Mouse (Mus musculus) kidney, adult 8-10 months (tissue): ENCODE data around the gene Kdm4d.
"Not testable (repeated sequence)": the region's sequence is repeated elsewhere in the genome, so short reads cannot be mapped to it uniquely, and the experiment has no call there.

ENCODE experiments used
- DNase-seq, 2 experiments: peaks; one replicate each; pipeline ENCODE4 v3.0.0; 2022

The Kdm4d gene

DNA sequence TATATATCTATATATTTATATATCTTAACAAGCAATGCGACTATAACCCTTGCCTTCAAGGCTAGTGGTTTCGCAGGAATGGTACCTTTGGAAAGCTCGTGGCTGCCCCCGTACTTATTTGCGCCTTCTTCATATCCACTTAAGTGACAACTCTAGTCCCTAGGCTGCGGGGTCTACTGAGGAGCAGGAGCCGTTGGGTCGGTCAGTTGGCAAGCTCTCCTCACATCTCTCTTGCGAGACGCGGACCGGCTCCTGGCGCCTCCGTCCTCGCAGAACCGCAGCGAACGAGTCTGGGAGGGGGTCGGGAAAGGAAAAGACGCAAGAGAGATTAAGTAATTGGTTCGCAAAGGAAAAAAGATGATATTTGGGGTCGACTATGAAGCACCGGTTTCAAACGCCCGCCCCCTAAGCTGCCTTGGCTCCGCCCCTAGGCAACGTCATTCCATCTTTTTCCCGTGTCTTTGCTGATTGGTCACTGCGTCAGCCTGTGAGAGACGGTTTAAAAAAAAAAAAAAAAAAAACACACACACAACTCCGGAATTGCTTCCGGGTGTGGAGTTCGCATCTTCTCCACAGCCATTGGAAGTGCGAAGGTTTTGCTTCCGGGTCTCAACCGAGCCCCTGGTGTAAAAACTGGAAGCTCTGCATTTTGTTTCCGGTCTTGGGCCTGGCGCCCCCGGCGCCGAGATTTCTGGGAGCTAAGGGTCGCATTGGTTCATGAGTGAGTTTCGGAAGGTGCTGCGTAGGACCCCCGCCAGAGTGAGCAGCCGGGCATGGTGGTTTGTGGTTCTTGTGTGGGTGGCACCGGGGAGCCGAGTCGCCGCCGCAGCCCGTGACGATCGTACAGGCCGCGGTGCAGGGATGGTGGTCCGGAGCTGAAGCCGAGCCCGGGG is at the start of gene Kdm4d, which contains the start of gene Cwc15:
Kdm4d (minus strand) TSS at position 460 of the 893 bp plus-strand sequence.
Cwc15 (plus strand) TSS at position 595 of the 893 bp plus-strand sequence.
- DNase-seq = peak; percentile 94 to 96

- DNase-seq = no peak
Observed at GRCm38 (mm10) chr9:14548366-14548761, 48.1 kb upstream of the Kdm4d start.

DNA sequence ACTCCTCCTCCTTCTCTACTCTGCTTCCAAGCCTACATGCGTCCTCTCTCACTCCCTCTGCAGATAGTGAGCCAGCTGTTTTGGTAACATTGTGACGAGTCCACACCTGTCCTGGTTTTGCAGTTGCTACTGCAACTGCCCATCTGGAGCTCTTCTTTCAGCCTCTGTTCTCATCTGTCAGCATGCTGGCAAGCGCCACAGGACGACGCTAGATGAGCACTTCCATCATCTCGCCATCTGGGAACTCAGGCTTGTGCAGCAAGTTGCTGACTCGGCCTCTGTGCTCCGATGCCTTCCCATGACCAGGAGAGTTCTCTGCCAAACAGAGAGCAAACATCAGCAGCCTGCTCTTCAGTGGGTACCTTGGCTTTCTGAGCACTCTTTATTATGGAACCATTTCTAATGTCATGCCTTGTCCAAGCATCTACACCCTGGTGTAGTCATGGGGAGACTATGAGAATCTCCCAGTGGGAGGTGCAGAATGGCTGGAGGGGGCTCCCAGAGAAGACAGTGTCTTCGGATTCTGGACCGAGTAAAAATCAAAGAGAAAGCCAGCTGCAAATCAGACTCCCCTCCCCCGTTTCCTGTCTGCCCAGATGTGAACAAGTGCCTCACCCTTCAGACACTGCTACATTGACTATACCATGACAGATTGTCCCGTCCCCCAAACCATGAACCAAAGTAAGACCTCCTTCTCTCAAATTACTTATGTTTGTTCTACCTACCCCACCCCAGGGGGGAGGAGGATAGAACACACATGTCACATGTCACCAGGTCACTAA is 47.5 kb upstream of the Kdm4d start:
- no peak for DNase-seq

- no peak for DNase-seq
Observed at GRCm38 (mm10) chr9:14544034-14544757, 43.9 kb upstream of the Kdm4d start.

- no peak for DNase-seq
Observed at GRCm38 (mm10) chr9:14534833-14535456, 34.7 kb upstream of the Kdm4d start.

DNA sequence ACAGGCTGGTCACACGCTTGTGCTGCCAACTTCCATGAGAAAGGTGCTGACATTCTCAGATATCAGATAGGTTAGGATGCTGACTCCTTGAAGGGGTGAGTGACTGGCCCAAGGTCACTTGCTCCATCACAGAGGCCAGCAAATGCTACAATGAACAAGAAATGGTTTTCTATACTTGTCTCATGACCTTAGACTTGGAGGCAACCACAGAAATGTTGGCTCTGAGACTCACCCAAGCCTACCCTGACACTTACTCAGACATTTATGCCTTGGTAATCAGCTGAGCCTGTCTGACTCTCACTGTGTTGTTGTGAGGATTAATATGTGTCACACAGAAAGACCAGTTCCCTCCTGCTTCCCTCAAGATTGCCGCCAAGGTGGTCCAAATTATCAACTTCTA is 33.4 kb upstream of the Kdm4d start:
- DNase-seq = no peak

DNA sequence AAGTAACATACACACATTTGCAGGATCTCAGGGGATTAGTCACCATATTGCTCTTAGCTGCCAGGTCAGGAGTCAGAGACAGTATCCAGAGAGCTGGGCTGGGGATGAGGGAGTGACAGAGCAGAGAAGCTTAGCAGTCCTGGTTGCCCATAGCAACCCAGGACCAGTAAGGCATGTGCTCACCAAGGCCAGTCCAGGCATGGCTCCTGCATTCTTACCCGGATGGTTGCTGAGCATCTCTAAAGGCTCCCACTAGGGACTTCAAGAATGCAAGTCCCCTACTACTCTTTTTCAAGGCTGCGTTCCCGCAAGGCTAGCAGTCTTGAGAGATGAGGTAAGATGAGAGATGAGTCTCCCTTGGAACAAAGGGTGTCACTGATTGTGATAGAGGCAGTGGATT is 32.0 kb upstream of the Kdm4d start:
- DNase-seq = no peak

GRCm38 (mm10) chr9:14530004-14530403 is 29.7 kb upstream of the Kdm4d start:
- DNase-seq = no peak

GRCm38 (mm10) chr9:14523408-14524043 is 23.2 kb upstream of the Kdm4d start:
- peak; percentile 65 to 82 for DNase-seq

GRCm38 (mm10) chr9:14521695-14522094 is 21.4 kb upstream of the Kdm4d start:
- no peak for DNase-seq

DNA sequence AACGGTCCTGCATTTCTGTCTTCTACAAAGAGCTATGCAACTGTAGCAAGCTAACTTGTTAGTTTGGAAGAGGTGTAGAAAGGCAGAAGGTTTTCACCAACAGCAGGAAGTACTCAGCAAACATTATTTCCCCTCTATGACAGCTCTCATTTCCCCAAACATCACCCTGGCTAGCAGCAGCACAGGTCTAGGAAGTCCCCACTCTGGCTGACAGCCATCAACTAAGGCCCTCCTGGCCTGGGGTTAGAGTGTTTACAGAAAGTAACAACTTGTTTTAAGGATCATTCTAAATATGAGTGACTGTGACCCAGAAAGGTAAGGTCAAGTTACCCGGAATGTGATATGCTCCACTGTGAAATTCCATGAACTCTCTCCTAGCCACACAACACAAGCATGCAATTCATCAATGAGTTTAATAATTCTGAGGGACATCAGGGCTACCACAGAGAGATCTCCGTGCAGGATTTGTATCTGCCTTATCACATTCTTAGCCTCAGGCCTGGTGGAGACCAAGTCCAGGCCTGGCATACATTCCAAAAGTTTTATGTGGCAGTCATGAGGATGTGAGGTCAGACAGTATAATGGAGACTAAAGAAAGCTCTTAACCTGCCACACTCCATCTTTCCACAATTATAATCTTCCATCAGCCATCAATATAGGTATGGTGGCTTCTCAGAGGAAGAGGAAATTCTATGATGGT is 20.8 kb upstream of the Kdm4d start:
- DNase-seq = no peak

GRCm38 (mm10) chr9:14518105-14518504 is 17.8 kb upstream of the Kdm4d start:
- no peak for DNase-seq

DNA sequence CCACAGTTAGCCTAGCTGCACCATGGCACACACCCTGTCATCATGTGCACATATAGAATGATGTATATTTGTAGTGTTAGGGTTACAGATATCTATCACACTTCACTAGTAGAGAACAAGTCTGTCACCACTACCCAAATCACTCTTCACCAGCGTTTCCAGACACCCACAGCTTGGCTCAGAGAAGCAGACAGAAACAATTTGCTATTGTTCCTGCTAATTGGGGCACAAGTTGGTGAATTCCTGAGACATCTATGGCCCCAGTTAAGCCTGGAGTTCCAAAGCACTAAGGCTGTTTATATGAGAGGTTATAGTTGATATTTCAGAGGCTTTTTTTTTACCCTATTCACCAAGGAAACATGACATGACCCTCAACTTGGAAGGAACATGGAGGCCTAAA is 17.0 kb upstream of the Kdm4d start:
- DNase-seq = no peak

- DNase-seq = peak in 1 of 2 experiments; percentile 18
Observed at GRCm38 (mm10) chr9:14512633-14513445, 12.6 kb upstream of the Kdm4d start.

- peak in 1 of 2 experiments; percentile 3 for DNase-seq
Observed at GRCm38 (mm10) chr9:14500916-14501424, 688 bp upstream of the Kdm4d start.

DNA sequence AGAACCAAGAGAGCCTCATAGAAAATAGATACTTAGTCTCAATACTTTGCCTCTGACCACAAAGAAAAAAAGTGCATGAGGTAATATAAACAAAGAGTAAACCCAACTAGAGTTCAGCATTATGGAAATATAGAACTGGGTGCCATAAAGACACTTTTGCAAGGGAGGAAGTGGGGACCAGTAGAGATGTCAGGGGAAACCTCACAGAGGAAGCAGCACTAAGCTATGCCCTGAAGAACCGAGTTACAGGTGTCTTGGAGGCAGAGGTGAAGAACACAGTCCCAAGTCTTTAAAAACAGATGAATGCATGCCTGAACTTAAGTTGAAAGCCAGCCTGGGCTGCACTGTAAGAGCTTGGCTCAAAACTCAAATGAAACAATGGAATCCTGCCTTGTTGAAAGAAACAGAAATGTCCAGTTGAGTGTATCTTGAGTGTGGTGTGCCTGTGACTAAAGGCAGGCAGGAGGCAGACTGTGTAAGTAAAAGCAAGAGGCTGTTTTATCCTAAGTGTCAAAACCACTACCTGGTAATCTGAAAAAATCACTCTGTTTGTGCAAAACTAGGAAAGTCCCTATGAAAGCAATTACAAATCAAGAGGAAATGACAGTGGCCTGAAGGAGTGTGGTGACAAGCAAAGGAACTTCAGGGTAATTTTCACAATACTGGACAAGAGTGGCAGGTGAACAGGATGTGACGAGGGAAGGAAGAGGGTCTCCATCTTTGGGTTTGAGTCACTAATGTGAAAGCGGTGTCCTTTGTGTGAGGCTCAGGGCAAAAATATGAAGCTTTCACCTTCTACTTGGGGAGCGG is 1.2 kb downstream of the Kdm4d start:
- DNase-seq = no peak

GRCm38 (mm10) chr9:14463668-14464067 is 36.6 kb downstream of the Kdm4d start:
- DNase-seq = not testable (repeated sequence)

GRCm38 (mm10) chr9:14462536-14462935 is 37.7 kb downstream of the Kdm4d start:
- not testable (repeated sequence) for DNase-seq

GRCm38 (mm10) chr9:14456320-14456719 is 44.0 kb downstream of the Kdm4d start:
- DNase-seq = no peak
